Mouse (Mus musculus) forebrain, embryonic 14.5 days (tissue): ENCODE data around the gene Reps2. TPM values are rescaled to one million over a fixed set of nuclear protein-coding genes. Genes with fewer than 3 reads are reported as not detected.

ENCODE experiments used
- ATAC-seq: fragments of 200-750 bp; cut with Nextera tagmentation; 2 replicates; pipeline ENCODE4 v1.8.0; 2017; ENCODE audit warnings: mild to moderate bottlenecking, moderate library complexity
- DNase-seq: peaks from one replicate; pipeline ENCODE4 v3.0.0-alpha.2; 2015; ENCODE audit warnings: low spot score
- H3K27ac ChIP-seq: fragments of 300-500 bp; sonication (generic); 2 replicates; pipeline ENCODE4 v1.5.1; 2014; ENCODE audit warnings: low read depth, mild to moderate bottlenecking, control low read depth, low read length, moderate library complexity
- H3K27me3 ChIP-seq: fragments of 300-500 bp; sonication (generic); replicated peaks from 2 replicates; pipeline ENCODE4 v1.6.1; 2014; ENCODE audit warnings: low read length, control low read depth, mixed read lengths; ENCODE audit not compliant: control insufficient read depth, insufficient read depth
- H3K36me3 ChIP-seq: fragments of 300-500 bp; sonication (generic); 2 replicates; pipeline ENCODE4 v1.6.1; 2014; ENCODE audit warnings: low read length, control low read depth; ENCODE audit not compliant: control insufficient read depth, insufficient read depth
- H3K4me1 ChIP-seq: fragments of 300-500 bp; sonication (generic); 2 replicates; pipeline ENCODE4 v1.6.1; 2014; ENCODE audit warnings: antibody characterized with exemption, low read length, control low read depth; ENCODE audit not compliant: control insufficient read depth, insufficient read depth
- H3K4me2 ChIP-seq: fragments of 300-500 bp; sonication (generic); 2 replicates; pipeline ENCODE4 v1.6.1; 2014; ENCODE audit warnings: mild to moderate bottlenecking, control low read depth, low read length
- H3K4me3 ChIP-seq: fragments of 300-500 bp; sonication (generic); 2 replicates; pipeline ENCODE4 v1.5.1; 2014; ENCODE audit warnings: low read depth, low read length, control low read depth
- H3K9ac ChIP-seq: fragments of 300-500 bp; sonication (generic); 2 replicates; pipeline ENCODE4 v1.6.1; 2014; ENCODE audit warnings: mild to moderate bottlenecking, low read length, control low read depth, moderate library complexity
- H3K9me3 ChIP-seq: fragments of 300-500 bp; sonication (generic); replicated peaks from 2 replicates; pipeline ENCODE4 v1.6.1; 2016; ENCODE audit warnings: low read length, control low read depth, mixed read lengths; ENCODE audit not compliant: control insufficient read depth
- WGBS: fragments of 180-500 bp; shearing (Covaris S2); extraction: QIAGEN DNeasy Blood & Tissue Kit; methylation state at CpG from one replicate; pipeline ENCODE4 v1.1.7; 2014; 5-methylcytosine and 5-hydroxymethylcytosine counted together
- polyA plus RNA-seq: library from polyadenylated mRNA; unstranded; fragments of >200 nt; fragmentation: Nextera tagmentation; extraction: Ambion mirVana; gene quantifications from 2 replicates; pipeline ENCODE4 v1.2.1, GENCODE M21; 2014

Reps2 gene
- polyA plus RNA-seq: 2.2 and 4.6 TPM in 2 replicates

GRCm38 (mm10) chrX:162643091-162643788 is at the start of gene Reps2:
Reps2 (minus strand) TSS chrX:162643649.
- WGBS: 29% methylated on average over 59 of the region's 61 CpGs
- ATAC-seq: peak; percentile 97
- H3K4me2 ChIP-seq: peak within 1 kb of the TSS; percentile 66
- DNase-seq: peak; percentile 80
- no peak within 1 kb of the TSS; the same call in 1 of the 2 replicates for H3K27ac ChIP-seq
- H3K27me3 ChIP-seq: no peaks in the 10 kb centered on the region
- H3K9ac ChIP-seq: peak within 1 kb of the TSS; percentile 68
- H3K9me3 ChIP-seq: no peaks in the 10 kb centered on the region
- no peaks in the 10 kb centered on the region for H3K36me3 ChIP-seq
- H3K4me1 ChIP-seq: no peaks in the 10 kb centered on the region
- peak within 1 kb of the TSS; percentile 52 for H3K4me3 ChIP-seq

GRCm38 (mm10) chrX:162691272-162691671 is 47.8 kb upstream of the Reps2 start:
- H3K27me3 ChIP-seq: no peaks in the 10 kb centered on the region
- H3K27ac ChIP-seq: no peak overlapping the region
- ATAC-seq (no peak), DNase-seq (no peak)
- H3K36me3 ChIP-seq: no peaks in the 10 kb centered on the region
- H3K4me2 ChIP-seq: no peak overlapping the region
- H3K9ac ChIP-seq: no peak overlapping the region
- no peak overlapping the region for H3K4me3 ChIP-seq
- H3K4me1 ChIP-seq: no peaks in the 10 kb centered on the region
- H3K9me3 ChIP-seq: no peaks in the 10 kb centered on the region
- WGBS: 71% methylated on average over 2 of the region's 2 CpGs

- H3K9ac ChIP-seq: no peak overlapping the region
- H3K9me3 ChIP-seq: no peaks in the 10 kb centered on the region
- DNase-seq (no peak), ATAC-seq (no peak)
- no peak overlapping the region for H3K4me3 ChIP-seq
- no peaks in the 10 kb centered on the region for H3K4me1 ChIP-seq
- no peaks in the 10 kb centered on the region for H3K36me3 ChIP-seq
- 83% methylated on average over 1 of the region's 1 CpGs for WGBS
- H3K27ac ChIP-seq: no peak overlapping the region
- H3K27me3 ChIP-seq: no peaks in the 10 kb centered on the region
- no peak overlapping the region for H3K4me2 ChIP-seq
Measured at GRCm38 (mm10) chrX:162685394-162685793, 41.9 kb upstream of the Reps2 start.

GRCm38 (mm10) chrX:162679506-162679905 is 36.1 kb upstream of the Reps2 start:
- H3K4me3 ChIP-seq: no peak overlapping the region
- ATAC-seq: peak; percentile 42
- H3K27ac ChIP-seq: no peak overlapping the region
- DNase-seq: peak; percentile 8
- no peaks in the 10 kb centered on the region for H3K36me3 ChIP-seq
- H3K9me3 ChIP-seq: no peaks in the 10 kb centered on the region
- no peaks in the 10 kb centered on the region for H3K4me1 ChIP-seq
- H3K4me2 ChIP-seq: no peak overlapping the region
- H3K9ac ChIP-seq: no peak overlapping the region
- H3K27me3 ChIP-seq: no peaks in the 10 kb centered on the region
- 72% methylated on average over 2 of the region's 2 CpGs for WGBS

- Histone ChIP-seq H3K4me3 (no peak overlapping the region), H3K4me2 (no peak overlapping the region), H3K9ac (no peak overlapping the region), H3K36me3 (no peaks in the 10 kb centered on the region), H3K27me3 (no peaks in the 10 kb centered on the region), H3K4me1 (no peaks in the 10 kb centered on the region), H3K9me3 (no peaks in the 10 kb centered on the region), H3K27ac (no peak overlapping the region)
- no peak for ATAC-seq
- DNase-seq: no peak
- 88% methylated on average over 2 of the region's 2 CpGs for WGBS
Measured at GRCm38 (mm10) chrX:162678820-162679219, 35.4 kb upstream of the Reps2 start.

GRCm38 (mm10) chrX:162666166-162666565 is 22.7 kb upstream of the Reps2 start:
- Histone ChIP-seq H3K27me3 (no peaks in the 10 kb centered on the region), H3K9me3 (no peaks in the 10 kb centered on the region), H3K9ac (no peak overlapping the region), H3K4me1 (no peaks in the 10 kb centered on the region), H3K27ac (no peak overlapping the region), H3K36me3 (no peaks in the 10 kb centered on the region), H3K4me2 (no peak overlapping the region), H3K4me3 (no peak overlapping the region)
- ATAC-seq (no peak), DNase-seq (no peak)
- WGBS: 71% methylated on average over 2 of the region's 2 CpGs

- H3K9me3 ChIP-seq: no peaks in the 10 kb centered on the region
- no peak overlapping the region for H3K4me2 ChIP-seq
- no peaks in the 10 kb centered on the region for H3K36me3 ChIP-seq
- H3K27me3 ChIP-seq: no peaks in the 10 kb centered on the region
- DNase-seq (no peak), ATAC-seq (no peak)
- 85% methylated on average over 1 of the region's 1 CpGs for WGBS
- H3K27ac ChIP-seq: no peak overlapping the region
- H3K9ac ChIP-seq: no peak overlapping the region
- H3K4me3 ChIP-seq: no peak overlapping the region
- H3K4me1 ChIP-seq: no peaks in the 10 kb centered on the region
Measured at GRCm38 (mm10) chrX:162660182-162660581, 16.7 kb upstream of the Reps2 start.

- Histone ChIP-seq H3K9ac (no peak overlapping the region), H3K36me3 (no peaks in the 10 kb centered on the region), H3K27ac (no peak overlapping the region), H3K4me2 (no peak overlapping the region), H3K4me1 (no peaks in the 10 kb centered on the region), H3K9me3 (no peaks in the 10 kb centered on the region), H3K27me3 (no peaks in the 10 kb centered on the region), H3K4me3 (no peak overlapping the region)
- ATAC-seq (no peak), DNase-seq (no peak)
- 87% methylated on average over 7 of the region's 7 CpGs for WGBS
Measured at GRCm38 (mm10) chrX:162653518-162653917, 10.1 kb upstream of the Reps2 start.

GRCm38 (mm10) chrX:162652445-162652844 is 9.0 kb upstream of the Reps2 start:
- DNase-seq (no peak), ATAC-seq (no peak)
- no peak overlapping the region for H3K4me2 ChIP-seq
- H3K27me3 ChIP-seq: no peaks in the 10 kb centered on the region
- no peak overlapping the region for H3K27ac ChIP-seq
- no peaks in the 10 kb centered on the region for H3K9me3 ChIP-seq
- no peak overlapping the region for H3K9ac ChIP-seq
- no peaks in the 10 kb centered on the region for H3K4me1 ChIP-seq
- H3K4me3 ChIP-seq: no peak overlapping the region
- WGBS: 82% methylated on average over 3 of the region's 3 CpGs
- H3K36me3 ChIP-seq: no peaks in the 10 kb centered on the region
